Mouse (Mus musculus) ES-Bruce4 (cell line): ENCODE measurements around the gene Otulin.

Experiments used
- CTCF ChIP-seq: IDR thresholded peaks from one replicate; pipeline ENCODE4 v1.8.1; 2011; ENCODE audit warnings: low read depth, low read length
- EP300 ChIP-seq: IDR thresholded peaks from 2 replicates; pipeline ENCODE4 v1.6.1; 2011; ENCODE audit warnings: low read depth, low read length; ENCODE audit not compliant: insufficient read depth

GRCm38 (mm10) chr15:27525233-27526005, 105.1 kb downstream of the Otulin start:
- no peak for TF ChIP-seq CTCF
- no peak for TF ChIP-seq EP300
